Mouse (Mus musculus): Measurements from ENCODE around the gene Bnip2.
A peak's percentile ranks its signal among the peaks of the same experiment; 100 is the strongest.

DNA sequence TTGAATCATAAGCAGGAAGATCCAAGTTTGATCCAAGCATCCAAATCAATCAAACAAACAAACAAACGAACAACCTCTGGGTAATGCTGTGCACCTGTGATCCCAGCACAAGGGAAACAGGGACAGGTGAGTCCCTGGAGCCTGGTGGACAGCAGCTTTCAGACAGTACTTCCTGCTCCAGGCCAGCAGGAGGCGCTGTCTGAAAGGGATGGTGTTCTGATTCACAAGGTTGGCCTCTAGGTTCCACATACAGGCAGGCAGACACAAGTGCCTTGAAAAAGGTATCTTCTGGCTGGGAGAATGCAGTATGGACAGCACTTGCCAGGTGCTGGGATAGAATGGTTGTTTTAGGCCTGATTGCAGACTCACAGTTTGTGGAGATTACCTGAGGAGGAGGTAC, 40.3 kb upstream of the Bnip2 start:
- TF ChIP-seq CTCF (conservative IDR thresholded peaks at IDR 0.05; ENCODE audit: low read length) (peak; percentile 97), NANOG (IDR thresholded peaks at IDR 0.05; ENCODE audit: borderline replicate concordance, low read length) (no peak), POU5F1 (IDR thresholded peaks at IDR 0.05; ENCODE audit: borderline replicate concordance, low read length) (no peak)
